Mouse (Mus musculus) myocyte (in vitro differentiated cells): Measurements from ENCODE around the gene Atxn1l. TPM values are rescaled to one million over a fixed set of nuclear protein-coding genes. Genes with fewer than 3 reads are reported as not detected.

ENCODE experiments used
- H3K27me3 ChIP-seq: one replicate; pipeline ENCODE4 v1.6.1; 2011; ENCODE audit not compliant: control insufficient read depth, insufficient read depth, insufficient read length
- H3K36me3 ChIP-seq: one replicate; pipeline ENCODE4 v1.6.1; 2011; ENCODE audit not compliant: control insufficient read depth, insufficient read depth
- H3K4me2 ChIP-seq: one replicate; pipeline ENCODE4 v1.6.1; 2011; ENCODE audit warnings: low read depth, control low read depth
- H3K4me3 ChIP-seq: one replicate; pipeline ENCODE4 v1.5.1; 2011; ENCODE audit warnings: mild to moderate bottlenecking, control low read depth, moderate library complexity
- H3K79me2 ChIP-seq: one replicate; pipeline ENCODE4 v1.6.1; 2011; ENCODE audit not compliant: control insufficient read depth, insufficient read depth
- H3ac ChIP-seq: one replicate; pipeline ENCODE4 v1.6.1; 2011; ENCODE audit not compliant: control insufficient read depth, insufficient read length
- CEBPB ChIP-seq: IDR thresholded peaks from 2 replicates; pipeline ENCODE4 v1.6.1; 2011; ENCODE audit warnings: mild to moderate bottlenecking, moderate library complexity; ENCODE audit not compliant: poor library complexity, insufficient read depth, severe bottlenecking
- E2F4 ChIP-seq: IDR thresholded peaks from one replicate; pipeline ENCODE4 v1.6.1; 2011; ENCODE audit warnings: mild to moderate bottlenecking, control low read depth, moderate library complexity; ENCODE audit not compliant: insufficient read depth
- MAX ChIP-seq: IDR thresholded peaks from one replicate; pipeline ENCODE4 v1.6.1; 2011; ENCODE audit warnings: low read depth, mild to moderate bottlenecking, control low read depth
- MYOD1 ChIP-seq, 3 experiments: IDR thresholded peaks; one replicate each; pipeline ENCODE4 v1.6.1; 2011; ENCODE audit warnings: control low read depth in 2 of 3, low read depth in 2 of 3, mild to moderate bottlenecking in 2 of 3, moderate library complexity in 1 of 3; ENCODE audit not compliant: insufficient read length in 2 of 3, control insufficient read depth in 1 of 3
- MYOG ChIP-seq, 3 experiments: IDR thresholded peaks; one replicate each; pipeline ENCODE4 v1.6.1; 2011; ENCODE audit warnings: control low read depth in 2 of 3, low read depth in 2 of 3, mild to moderate bottlenecking in 2 of 3; ENCODE audit not compliant: insufficient read length in 2 of 3, control insufficient read depth in 1 of 3, insufficient read depth in 1 of 3
- POLR2A ChIP-seq: IDR thresholded peaks from one replicate; pipeline ENCODE4 v1.6.1; 2011; ENCODE audit warnings: low read depth, mild to moderate bottlenecking, control low read depth, moderate library complexity; ENCODE audit not compliant: insufficient read length
- POLR2AphosphoS2 ChIP-seq: IDR thresholded peaks from one replicate; pipeline ENCODE4 v1.6.1; 2011; ENCODE audit warnings: low read depth, control low read depth; ENCODE audit not compliant: insufficient read length
- REST ChIP-seq: IDR thresholded peaks from one replicate; pipeline ENCODE4 v1.6.1; 2011; ENCODE audit warnings: mild to moderate bottlenecking, control low read depth, moderate library complexity; ENCODE audit not compliant: insufficient read depth, insufficient read length
- SRF ChIP-seq: IDR thresholded peaks from one replicate; pipeline ENCODE4 v1.6.1; 2011; ENCODE audit warnings: low read depth; ENCODE audit not compliant: control insufficient read depth, insufficient read length
- TCF12 ChIP-seq: IDR thresholded peaks from one replicate; pipeline ENCODE4 v1.6.1; 2011; ENCODE audit warnings: mild to moderate bottlenecking, control low read depth; ENCODE audit not compliant: poor library complexity, insufficient read depth, severe bottlenecking
- TCF3 ChIP-seq: IDR thresholded peaks from one replicate; pipeline ENCODE4 v1.6.1; 2011; ENCODE audit warnings: low read depth, control low read depth; ENCODE audit not compliant: insufficient read length
- USF1 ChIP-seq: IDR thresholded peaks from one replicate; pipeline ENCODE4 v1.6.1; 2011; ENCODE audit warnings: low read depth, mild to moderate bottlenecking, control low read depth, moderate library complexity
- polyA plus RNA-seq: library from polyadenylated mRNA; unstranded; fragments of >200 nt; fragmentation: generic; extraction: Trizol; gene quantifications from one replicate; pipeline ENCODE4 v1.2.1, GENCODE M21; 2012; ENCODE audit warnings: missing spikeins

Atxn1l gene
- polyA plus RNA-seq, 1 experiment: 11.0 TPM

DNA sequence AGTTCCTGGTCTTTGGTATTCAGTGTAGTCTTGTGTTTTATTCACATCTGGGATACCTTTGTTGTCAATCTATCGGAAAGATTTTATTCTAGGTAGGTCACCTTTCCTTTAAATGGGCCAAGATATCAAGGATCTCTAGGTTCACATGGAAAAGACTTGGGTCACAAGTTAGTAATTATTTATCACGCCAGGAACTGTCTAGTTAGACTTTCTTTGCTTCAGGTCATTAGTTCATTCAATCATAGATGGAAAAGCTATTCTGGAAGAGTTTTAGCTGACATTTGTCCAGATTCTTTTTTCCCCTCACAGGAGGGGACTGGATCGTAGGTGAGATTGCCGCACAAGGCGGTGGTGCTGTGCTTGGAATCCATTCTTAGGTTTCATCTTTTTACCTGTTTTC is 40.3 kb upstream of the Atxn1l start:
- peak overlapping the region; percentile 60 for H3ac ChIP-seq
- H3K27me3 ChIP-seq: no peaks in the 10 kb centered on the region
- peaks cover 41% of the 10 kb centered on the region for H3K79me2 ChIP-seq
- peak overlapping the region; percentile 67 for H3K4me2 ChIP-seq
- peak overlapping the region; percentile 89 for H3K4me3 ChIP-seq
- TF ChIP-seq USF1: no peak
- TF ChIP-seq MYOG (IDR thresholded peaks at IDR 0.05; ENCODE audit: control insufficient read depth in 1 of 3, insufficient read depth in 1 of 3, insufficient read length in 2 of 3, low read depth in 2 of 3): no peak
- no peak for TF ChIP-seq MAX
- no peak for TF ChIP-seq POLR2AphosphoS2
- no peak for TF ChIP-seq TCF3
- no peak for TF ChIP-seq CEBPB
- no peak for TF ChIP-seq MYOD1 (IDR thresholded peaks at IDR 0.05; ENCODE audit: control insufficient read depth in 1 of 3, insufficient read length in 2 of 3, low read depth in 2 of 3)
- no peaks in the 10 kb centered on the region for H3K36me3 ChIP-seq

DNA sequence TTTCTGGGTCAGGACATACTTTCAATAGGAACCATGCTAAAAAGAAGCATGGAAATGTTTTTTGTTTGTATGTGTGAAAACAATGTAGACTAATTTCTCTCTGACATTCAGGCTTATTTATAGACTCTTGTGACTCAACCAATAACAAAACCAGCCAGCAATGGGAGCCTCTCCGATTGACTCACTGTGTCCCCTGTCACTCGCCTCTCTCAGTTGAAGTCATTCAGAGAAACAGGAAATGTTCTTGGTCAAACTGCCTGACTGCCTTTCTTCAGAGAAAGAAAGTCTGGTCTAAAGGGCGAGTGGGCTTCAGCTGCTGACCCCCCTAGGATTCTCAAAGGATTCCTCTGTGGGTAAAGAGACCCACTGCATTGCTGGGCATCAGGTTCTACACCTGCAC is 35.6 kb upstream of the Atxn1l start:
- no peaks in the 10 kb centered on the region for H3K79me2 ChIP-seq
- no peak overlapping the region for H3ac ChIP-seq
- TF ChIP-seq POLR2A (no peak), SRF (no peak), REST (no peak), CEBPB (no peak), E2F4 (no peak), USF1 (no peak), MYOD1 (IDR thresholded peaks at IDR 0.05; ENCODE audit: control insufficient read depth in 1 of 3, insufficient read length in 2 of 3, low read depth in 2 of 3) (no peak), TCF12 (no peak), MYOG (IDR thresholded peaks at IDR 0.05; ENCODE audit: control insufficient read depth in 1 of 3, insufficient read depth in 1 of 3, insufficient read length in 2 of 3, low read depth in 2 of 3) (no peak), POLR2AphosphoS2 (no peak), TCF3 (no peak), MAX (no peak)
- no peaks in the 10 kb centered on the region for H3K27me3 ChIP-seq
- no peak overlapping the region for H3K4me2 ChIP-seq
- no peaks in the 10 kb centered on the region for H3K36me3 ChIP-seq
- H3K4me3 ChIP-seq: no peak overlapping the region

GRCm38 (mm10) chr8:109766081-109766480 is 28.5 kb upstream of the Atxn1l start:
- H3K4me3 ChIP-seq: no peak overlapping the region
- H3K4me2 ChIP-seq: peak overlapping the region; percentile 47
- TF ChIP-seq REST: no peak
- TF ChIP-seq CEBPB: no peak
- TF ChIP-seq TCF12: no peak
- no peak for TF ChIP-seq MYOD1 (IDR thresholded peaks at IDR 0.05; ENCODE audit: control insufficient read depth in 1 of 3, insufficient read length in 2 of 3, low read depth in 2 of 3)
- no peak for TF ChIP-seq E2F4
- no peak for TF ChIP-seq SRF
- no peak for TF ChIP-seq POLR2AphosphoS2
- TF ChIP-seq TCF3: no peak
- no peak for TF ChIP-seq USF1
- no peak for TF ChIP-seq MAX
- no peak for TF ChIP-seq POLR2A
- TF ChIP-seq MYOG (IDR thresholded peaks at IDR 0.05; ENCODE audit: control insufficient read depth in 1 of 3, insufficient read depth in 1 of 3, insufficient read length in 2 of 3, low read depth in 2 of 3): no peak
- H3K36me3 ChIP-seq: no peaks in the 10 kb centered on the region
- H3K27me3 ChIP-seq: no peaks in the 10 kb centered on the region
- H3ac ChIP-seq: no peak overlapping the region
- H3K79me2 ChIP-seq: no peaks in the 10 kb centered on the region

- Histone ChIP-seq H3ac (no peak overlapping the region), H3K79me2 (no peaks in the 10 kb centered on the region), H3K27me3 (no peaks in the 10 kb centered on the region), H3K36me3 (no peaks in the 10 kb centered on the region), H3K4me2 (no peak overlapping the region), H3K4me3 (no peak overlapping the region)
- TF ChIP-seq USF1: no peak
- TF ChIP-seq POLR2A: no peak
- TF ChIP-seq TCF3: no peak
- TF ChIP-seq E2F4: no peak
Measured at GRCm38 (mm10) chr8:109764031-109764430, 26.5 kb upstream of the Atxn1l start.

DNA sequence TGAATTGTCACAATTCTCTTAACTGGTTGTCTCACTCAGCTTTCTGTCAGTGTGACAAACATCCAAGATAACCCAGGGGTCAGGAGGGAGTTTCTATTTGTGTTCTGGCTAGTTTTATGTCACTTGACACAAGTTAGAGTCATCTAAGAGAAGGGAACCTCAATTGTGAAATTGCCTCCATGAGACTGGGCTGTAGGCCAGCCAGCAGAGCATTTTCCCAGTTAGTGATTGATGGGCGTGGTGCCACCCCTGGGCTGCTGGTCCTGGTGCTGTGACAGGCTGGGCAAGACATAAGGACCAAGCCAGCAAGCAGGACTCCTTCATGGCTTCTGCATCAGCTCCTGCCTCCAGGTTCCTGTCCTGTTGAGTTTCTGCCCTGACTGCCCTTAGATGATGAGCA is 22.7 kb upstream of the Atxn1l start:
- Histone ChIP-seq H3K79me2 (no peaks in the 10 kb centered on the region), H3ac (no peak overlapping the region), H3K4me2 (no peak overlapping the region), H3K27me3 (no peaks in the 10 kb centered on the region), H3K36me3 (no peaks in the 10 kb centered on the region), H3K4me3 (no peak overlapping the region)
- no peak for TF ChIP-seq CEBPB
- no peak for TF ChIP-seq MYOD1 (IDR thresholded peaks at IDR 0.05; ENCODE audit: control insufficient read depth in 1 of 3, insufficient read length in 2 of 3, low read depth in 2 of 3)
- TF ChIP-seq REST: no peak
- no peak for TF ChIP-seq TCF3
- TF ChIP-seq MYOG (IDR thresholded peaks at IDR 0.05; ENCODE audit: control insufficient read depth in 1 of 3, insufficient read depth in 1 of 3, insufficient read length in 2 of 3, low read depth in 2 of 3): no peak
- TF ChIP-seq MAX: no peak
- no peak for TF ChIP-seq TCF12
- TF ChIP-seq POLR2AphosphoS2: no peak
- no peak for TF ChIP-seq E2F4
- no peak for TF ChIP-seq SRF
- TF ChIP-seq POLR2A: no peak
- no peak for TF ChIP-seq USF1
